Mouse (Mus musculus) telencephalon, adult 2 months (tissue): Measurements from ENCODE around the gene Ubxn2a.

Experiments used
- DNase-seq: peaks from one replicate; pipeline ENCODE4 v3.0.0-alpha.2; 2011; ENCODE audit warnings: low read depth, low spot score

The Ubxn2a gene

GRCm38 (mm10) chr12:4836959-4837358 lies 70.5 kb downstream of the Ubxn2a start:
- DNase-seq: peak; percentile 29
